Mouse (Mus musculus) layer of hippocampus, postnatal 36 days (tissue): ENCODE results near the gene Snrnp40. TPM values are rescaled to one million over a fixed set of nuclear protein-coding genes. Genes with fewer than 3 reads are reported as not detected.

Source experiments
- DNase-seq, 2 experiments: peaks; one replicate each; pipeline ENCODE4 v3.0.0; 2022
- total RNA-seq, 2 experiments: library from RNA; stranded (reverse); gene quantifications; 2 replicates each; pipeline ENCODE4 v1.2.3; 2021

Gene Snrnp40
- total RNA-seq, result 10 to 100 TPM; 31.9 to 32.8 TPM

DNA sequence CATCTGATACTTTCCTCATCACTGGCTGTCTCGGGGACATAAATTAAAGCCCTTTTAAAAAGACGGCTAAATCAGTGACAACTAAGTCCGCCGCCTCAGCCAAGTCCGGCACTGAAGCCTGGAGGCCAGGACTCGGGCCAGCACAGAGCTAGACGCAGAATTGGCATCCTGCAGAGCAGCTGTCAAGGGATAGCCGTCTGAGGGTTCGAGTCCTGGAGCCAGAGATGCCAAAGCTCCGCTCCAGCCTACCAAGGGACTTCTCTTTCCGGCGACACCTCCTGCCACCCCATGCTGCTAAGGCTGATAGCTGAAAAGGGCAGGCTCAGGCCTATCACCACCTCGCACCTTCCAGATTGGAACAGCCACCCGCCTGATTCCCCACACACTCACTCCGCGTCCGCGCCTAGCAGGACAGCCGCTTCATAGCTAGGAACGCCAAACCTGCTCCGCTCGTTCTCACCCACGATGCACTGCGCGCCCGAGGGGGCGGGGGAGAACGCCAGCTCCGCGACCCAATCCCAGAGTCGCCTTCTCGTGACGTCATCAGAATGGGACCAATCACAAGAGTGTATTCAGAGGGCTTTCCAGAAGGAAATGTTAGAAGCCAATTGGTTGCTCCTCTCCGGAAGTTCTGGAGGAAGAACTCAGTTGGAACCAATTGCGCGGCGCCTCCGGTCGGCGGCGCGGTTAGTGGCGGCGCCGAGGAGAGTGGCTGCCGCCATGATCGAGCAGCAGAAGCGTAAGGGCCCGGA is at the start of gene Snrnp40, which contains the start of gene Zcchc17:
Gene Snrnp40 (plus strand): TSS at position 647 of the 752 bp plus-strand sequence.
Gene Zcchc17 (minus strand): TSS at position 458 of the 752 bp plus-strand sequence.
- peak; percentile 98 for DNase-seq

DNA sequence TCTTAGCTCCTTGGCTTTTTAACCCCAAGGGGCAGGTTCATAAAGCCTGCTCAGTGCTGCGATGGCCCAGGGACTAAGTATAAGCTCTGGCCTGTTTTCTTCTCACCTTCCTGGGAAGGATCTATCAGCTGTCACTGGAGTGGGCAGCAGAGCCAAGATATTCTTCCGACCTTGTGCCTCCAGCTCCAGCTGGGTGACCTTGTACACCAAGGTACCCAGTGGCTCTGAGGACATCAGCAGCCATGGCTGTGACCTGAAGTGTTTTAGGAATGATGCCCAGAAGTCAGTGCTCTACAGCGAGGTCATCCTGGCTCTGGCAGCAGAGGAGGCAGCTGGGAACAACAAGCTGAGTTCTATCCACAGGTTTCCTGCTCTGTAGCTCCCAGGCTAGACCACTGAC is 47.4 kb upstream of the Snrnp40 start:
- DNase-seq, result no peak

DNA sequence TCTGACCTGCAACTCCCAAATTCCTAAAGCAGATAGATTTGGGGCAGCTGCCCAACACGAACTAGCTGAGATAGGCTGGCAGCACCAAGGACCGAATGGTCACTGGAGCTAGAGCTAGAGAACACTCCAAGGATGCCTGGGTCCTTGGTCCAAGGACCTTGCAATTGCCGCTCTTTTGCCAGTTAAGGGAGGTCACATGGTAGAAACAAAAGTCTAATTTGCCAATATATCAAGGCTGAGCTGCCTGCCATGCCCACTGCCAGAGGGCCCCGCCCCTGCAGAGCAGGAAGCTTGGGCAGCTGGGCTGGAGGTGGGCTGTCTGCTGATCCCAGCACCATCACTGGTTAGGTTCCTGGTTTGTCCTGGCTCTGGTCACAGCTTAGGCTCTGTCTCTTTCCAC is 46.4 kb upstream of the Snrnp40 start:
- no peak for DNase-seq

DNA sequence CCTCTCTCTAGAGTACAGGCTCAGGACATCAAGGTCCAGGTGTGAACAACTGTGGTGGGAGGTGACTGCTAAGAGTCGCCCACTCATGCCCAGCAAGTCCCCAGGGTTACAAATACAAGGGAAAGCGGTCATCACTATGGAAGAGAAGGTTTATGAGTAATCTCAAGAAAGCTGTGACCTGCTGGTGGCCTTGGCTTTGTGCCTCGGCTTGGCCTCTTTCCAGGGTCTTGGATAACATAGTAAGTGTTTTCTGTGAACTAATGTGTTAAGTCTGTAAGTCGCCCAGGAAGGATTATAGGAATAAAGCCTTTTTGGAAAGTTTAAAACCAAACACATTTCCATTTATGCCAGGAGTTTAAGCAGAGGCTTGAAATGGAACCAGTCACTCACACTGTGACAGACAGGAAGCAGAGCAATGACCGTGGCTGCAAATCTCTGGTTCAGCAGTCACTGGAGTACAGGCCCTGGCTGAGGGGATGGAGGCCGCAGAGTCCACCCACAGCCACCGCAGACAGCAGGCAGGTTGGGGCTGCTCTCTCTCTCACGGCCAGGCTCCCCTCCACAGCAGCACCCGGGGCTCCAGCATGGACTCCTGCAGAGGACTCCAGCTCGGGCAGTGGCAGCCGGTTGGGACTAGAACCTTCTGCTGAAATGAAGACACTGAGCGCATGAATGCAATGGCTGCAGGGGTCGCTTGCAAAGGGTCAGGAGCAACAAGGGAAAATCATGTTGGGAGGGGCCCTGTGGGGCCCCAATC is 44.0 kb upstream of the Snrnp40 start:
- DNase-seq, result no peak

DNA sequence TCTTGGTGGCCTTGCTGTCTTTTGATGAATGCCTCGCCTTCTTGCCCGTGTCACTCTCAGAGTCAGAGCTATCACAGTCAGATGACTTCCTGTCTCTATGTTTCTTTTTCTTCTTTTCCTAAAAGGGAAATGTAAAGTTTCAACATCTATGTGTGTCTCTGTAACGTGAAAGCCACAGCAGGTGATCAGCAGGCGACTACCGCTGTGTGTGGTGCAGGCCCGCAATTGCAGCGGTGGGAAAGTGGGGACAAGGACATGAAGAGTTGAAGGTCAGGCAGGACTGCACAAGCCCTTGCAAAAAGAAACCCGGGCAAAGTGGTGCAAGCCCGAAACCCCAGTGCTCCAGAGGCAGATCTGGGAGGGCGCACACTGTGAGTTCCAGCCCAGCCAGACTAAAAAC is 43.2 kb upstream of the Snrnp40 start:
- no peak for DNase-seq

DNA sequence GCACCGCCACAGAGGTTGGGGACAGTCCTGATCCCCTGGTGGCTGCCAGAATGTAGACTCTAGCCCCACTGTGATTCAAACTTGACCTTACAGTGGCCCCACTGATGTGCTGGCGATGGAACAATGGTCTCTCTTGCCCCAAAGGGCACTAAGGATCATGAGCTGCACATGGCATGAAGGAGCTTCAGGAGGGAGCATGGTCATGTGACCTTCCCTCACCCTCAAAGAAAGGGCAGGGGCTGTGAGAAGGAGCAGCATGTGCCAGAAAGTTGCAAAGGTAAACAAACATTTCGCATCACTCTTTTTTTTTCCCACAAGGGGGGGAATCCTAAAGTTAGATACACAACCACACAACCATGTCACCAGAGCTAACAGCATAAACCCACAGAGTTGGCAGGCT is 41.8 kb upstream of the Snrnp40 start:
- DNase-seq, result no peak

DNA sequence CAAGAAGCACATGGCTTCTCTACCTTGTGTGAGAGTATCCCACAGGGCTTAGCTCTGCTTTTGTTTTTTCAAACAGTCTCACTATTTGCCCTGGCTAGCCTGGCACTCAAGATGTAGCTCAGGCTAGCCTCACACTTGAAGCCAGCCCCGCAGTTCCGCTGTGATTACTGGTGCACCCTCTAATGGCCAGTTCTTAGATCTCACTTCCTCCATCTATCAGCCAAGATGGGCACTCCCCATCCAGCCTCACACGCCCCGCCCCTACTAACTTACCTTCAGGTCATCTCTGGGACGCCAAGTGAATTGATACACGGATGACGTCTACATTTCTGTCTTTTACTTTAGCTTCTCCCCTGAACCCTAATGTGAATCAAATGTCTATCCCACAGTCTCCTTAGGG is 40.4 kb upstream of the Snrnp40 start:
- no peak for DNase-seq

DNA sequence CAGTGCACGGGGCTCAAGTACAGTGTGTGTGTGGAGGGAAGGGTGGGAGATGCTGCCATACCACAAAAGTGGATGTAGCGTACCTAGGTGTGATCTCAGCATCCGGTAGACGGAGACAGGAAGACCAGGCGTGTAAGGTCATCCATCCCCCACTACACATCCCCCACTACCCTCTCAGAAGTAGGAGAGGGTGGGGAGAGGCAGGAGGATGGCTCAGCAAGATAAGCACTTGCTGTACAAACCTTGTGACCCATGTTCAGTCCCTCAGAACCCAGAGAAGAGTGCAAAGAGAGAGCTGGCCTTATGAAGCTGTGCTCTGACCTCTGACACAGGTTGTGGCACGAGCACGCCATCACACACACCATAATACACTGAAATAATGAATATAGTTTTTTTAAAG is 38.3 kb upstream of the Snrnp40 start:
- no peak for DNase-seq

DNA sequence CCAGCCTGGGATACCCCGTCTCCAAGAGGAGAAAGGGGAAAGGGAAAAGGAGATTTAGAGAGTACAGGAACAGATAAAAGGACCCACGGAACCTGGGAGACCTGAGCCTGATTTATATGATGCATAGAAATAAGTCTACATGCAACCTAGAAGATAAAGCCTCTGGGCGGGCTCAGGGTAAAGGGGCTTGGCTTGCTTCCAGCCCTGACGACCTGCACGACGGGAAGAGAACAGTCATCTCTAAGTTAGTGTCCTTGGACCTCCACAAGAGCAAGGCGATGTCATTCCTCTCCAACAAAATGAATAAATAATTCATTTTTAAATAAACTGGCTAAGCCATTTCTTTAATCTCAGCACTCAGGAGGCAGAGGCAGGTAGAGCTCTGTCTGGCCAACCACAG is 37.4 kb upstream of the Snrnp40 start:
- no peak for DNase-seq

DNA sequence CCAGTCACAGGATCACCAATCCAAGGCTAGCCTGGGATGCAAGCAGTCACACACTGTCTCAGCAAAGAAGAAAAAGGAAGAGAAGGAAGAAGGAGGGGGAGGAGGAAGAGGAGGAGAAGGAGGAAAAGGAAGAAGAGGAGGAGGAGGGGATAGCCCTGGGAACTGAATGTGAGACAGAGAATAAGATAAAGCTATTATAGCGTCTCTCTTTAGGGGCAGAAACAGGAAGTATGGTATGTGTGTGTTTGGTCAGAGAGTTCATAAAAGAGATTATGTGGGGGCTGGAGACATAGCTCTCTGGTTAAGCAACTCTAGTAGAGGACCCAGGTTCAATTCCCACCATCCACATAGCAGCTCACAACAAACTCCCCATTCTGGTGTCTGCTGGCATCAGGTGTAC is 36.8 kb upstream of the Snrnp40 start:
- DNase-seq, result no peak

DNA sequence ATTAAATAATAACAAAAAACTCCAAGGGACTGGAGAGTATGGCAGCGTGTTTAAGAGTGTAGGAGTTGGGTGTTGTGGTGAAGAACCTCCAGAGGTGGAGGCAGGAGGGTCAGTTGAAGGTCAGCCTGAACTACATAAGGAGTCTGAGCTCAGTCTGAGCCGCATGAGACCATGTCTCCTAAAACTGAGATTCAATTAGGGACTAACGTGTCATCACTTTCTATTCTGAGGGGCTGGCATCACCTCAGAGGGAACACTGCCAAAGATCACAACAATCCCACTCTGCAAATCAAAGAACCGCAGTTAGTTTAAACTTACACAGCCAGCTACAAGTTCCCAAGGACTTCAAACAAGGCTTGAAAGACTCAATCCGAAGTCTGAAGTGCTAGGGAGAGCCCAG is 36.3 kb upstream of the Snrnp40 start:
- no peak for DNase-seq

DNA sequence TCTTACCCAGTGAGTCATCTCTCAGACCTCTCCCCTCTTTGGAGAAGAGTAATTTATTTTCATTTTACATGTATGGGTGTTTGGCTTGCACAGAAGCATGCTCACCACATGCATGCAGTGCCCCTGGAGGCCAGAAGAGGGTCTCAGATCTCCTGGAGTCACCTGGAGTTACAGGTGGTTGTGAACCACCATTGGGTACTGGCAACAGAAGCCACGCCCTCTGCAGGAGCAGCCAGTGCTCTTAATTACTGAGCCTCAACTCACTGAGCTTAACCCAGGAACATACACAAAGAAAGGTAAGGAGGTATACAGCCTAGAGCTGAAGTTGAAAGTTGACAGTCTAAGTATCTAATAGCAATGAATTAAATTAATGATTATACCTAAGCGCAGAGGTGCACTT is 34.5 kb upstream of the Snrnp40 start:
- no peak for DNase-seq

DNA sequence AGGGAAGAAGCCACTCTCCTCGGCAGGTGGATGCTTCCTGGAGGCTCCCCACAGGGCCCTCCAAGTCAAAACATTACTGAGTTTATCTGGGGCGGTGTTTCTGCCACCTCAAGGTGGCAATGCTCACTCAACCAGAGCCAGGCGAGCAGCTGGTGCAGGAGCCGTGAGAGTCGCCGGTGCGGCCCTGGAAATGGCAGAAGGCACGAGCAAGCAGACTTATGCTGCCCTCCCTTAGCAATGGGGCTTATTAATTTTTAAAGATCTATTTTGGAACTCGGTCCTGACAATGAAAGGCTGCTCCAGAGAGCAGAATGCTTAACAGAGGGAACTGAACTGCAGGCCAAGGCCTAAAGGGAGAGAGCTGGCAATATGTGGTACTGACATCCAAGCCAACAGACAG is 32.6 kb upstream of the Snrnp40 start:
- DNase-seq, result no peak

DNA sequence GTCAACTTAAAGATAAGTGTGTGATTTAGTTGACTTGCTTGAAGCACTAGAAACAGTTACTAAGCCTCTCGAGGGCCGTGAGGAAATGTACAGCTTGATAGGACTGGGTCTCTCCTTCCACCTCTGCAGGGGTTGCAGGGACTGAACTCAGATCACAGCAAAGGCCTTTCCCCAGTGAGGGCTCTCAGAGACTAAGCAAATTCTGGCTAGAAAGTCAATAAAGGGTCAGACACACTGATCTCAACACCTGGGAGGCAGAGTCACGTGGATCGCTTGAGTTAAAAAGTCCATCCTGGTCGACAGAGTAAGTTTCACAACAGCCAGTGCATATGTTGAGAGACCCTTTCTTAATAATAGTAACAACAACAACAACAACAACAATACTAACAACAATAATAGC is 24.1 kb upstream of the Snrnp40 start:
- no peak for DNase-seq

DNA sequence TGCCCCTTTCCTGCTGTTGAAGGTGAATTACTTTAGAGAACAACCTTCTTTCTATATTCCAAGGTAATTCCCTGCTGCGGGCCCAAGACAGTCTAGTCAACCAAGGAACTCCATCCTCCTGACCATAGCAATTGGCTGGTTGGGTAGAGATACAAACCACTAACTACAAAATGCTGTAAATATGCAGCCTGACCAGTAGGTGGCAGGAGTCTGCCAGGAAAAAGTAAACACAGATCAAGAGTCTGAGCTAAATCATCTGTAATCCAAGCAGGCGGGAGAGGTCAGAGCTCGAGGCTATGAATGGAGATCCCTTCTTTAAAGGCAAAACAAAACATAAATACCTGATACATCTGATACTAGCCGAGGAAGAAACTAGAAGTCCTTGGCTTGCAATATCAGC is 18.2 kb upstream of the Snrnp40 start:
- peak in 1 of 2 experiments; percentile 38 for DNase-seq

DNA sequence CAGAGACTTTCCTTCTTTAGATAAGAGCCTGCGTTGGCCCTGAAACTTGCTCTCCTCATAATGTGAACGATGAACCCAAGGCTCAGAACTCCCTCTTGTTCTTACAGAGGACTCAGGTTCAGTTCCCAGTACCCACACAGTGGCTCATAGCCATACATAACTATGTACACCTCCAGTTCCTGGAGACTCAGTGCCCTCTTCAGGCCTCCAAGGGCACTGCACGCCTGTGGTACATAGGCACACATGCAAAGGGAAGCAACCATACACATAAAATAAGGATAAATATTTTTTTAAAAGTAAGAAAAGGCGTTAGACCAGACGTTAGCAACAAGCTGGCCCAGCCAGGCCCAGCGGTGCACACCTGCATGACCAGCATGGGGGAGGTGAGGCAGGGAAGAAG is 10.3 kb upstream of the Snrnp40 start:
- no peak for DNase-seq

DNA sequence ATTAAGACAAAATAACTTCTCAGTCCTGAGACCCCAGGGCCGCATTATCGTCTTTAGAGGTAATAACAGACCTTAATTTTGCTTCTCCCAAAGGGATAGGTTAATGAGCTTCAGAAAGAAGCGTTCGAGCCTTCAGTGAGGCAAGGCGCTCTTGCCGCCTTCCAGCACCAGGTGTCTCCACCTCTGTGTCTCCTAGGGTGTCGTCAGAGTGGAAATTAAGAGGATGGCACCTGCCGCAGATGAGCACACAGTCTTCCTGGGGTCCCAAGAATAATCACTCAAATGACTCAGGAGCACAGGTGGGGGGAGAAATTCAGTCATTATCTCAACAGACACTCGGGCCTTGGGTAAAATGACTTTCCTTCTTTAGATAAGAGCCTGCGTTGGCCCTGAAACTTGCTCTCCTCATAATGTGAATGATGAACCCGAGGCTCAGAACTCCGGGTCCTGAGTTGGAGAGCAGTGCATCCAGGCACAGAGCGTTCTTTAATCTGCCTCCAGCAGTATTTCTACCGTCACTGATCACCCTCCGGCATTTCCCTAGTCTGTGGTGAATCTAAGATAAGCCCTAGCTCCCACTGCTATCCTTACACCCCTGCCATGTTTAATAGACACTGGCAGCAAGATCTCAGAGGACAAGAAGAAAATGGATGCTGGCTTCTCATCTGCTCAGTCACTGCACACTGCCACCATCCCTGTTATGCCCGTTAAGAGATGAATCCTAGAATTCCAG is 9.1 kb upstream of the Snrnp40 start:
- no peak for DNase-seq

DNA sequence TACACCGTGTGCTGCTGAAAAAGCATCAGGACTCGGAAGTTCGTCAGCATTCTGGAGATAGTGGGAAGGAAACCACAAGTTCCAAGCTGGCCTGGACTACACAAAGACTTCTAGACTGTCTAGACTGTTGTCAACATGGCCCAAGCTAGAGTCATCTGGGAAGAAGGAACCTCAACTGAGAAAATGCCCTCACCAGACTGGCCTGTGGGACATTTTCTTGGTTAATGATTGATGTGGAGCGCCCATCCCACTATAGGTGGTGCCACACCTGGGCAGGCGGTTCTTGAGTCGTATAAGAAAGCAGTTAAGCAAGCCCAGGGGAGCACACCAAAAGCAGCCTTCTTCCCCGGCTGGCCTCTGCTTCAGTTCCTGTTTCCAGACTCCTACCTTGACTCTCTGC is 7.3 kb upstream of the Snrnp40 start:
- DNase-seq, result no peak

DNA sequence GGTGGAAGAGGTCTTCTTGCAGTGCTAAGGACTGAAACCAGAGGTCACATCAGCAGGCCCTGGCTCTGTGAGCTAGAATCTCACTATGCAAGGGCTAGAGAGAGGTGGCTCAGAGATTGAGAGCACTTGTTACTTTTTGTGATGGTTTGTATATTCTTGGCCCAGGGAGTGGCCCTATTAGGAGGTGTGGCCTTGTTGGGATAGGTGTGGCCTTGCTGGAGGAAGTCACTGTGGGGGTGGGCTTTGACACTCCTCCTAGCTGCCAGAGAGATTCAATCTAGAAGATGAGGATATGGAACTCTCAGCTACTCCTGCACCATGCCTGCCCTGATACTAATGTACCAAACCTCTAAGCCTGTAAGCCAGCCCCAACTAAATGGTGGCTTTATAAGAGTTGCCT is 2.0 kb upstream of the Snrnp40 start:
- DNase-seq, result no peak

DNA sequence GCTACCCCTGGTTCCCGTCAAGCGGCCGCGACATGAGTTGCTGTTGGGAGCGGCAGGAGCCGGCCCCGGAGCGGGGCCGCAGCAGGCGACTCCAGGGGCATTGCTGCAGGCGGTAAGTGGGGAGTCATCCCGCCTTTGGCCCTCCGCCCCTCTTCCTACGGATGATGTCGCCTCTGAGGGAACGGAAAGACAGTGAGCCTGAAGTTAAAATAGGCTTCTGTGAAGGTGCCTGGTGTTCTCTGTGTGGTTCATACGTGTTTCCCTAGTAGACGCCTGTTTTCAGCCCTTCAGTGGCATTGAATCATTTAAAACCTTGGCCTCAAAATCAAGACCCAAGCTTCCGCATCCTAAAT is 282 bp downstream of the Snrnp40 start:
- DNase-seq, result no peak

DNA sequence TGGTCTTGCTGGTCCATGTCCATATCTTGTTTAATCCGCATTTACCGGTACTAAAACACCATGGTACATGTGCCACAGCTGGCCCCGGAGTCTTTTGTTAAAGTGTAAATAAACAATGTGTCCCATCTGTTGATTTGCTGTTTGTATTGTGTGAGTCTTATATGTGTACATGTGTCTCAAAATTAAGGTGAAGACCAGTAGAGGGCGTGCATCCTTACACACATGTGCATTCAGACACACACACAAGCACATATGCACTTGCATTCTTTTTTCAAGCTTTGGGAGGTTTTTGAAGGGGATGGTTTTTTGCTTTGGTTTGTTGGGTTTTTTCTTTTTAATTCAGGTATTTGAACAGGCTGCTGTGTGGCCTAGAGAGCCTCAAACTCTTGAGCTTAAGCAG is 16.7 kb downstream of the Snrnp40 start:
- no peak for DNase-seq

DNA sequence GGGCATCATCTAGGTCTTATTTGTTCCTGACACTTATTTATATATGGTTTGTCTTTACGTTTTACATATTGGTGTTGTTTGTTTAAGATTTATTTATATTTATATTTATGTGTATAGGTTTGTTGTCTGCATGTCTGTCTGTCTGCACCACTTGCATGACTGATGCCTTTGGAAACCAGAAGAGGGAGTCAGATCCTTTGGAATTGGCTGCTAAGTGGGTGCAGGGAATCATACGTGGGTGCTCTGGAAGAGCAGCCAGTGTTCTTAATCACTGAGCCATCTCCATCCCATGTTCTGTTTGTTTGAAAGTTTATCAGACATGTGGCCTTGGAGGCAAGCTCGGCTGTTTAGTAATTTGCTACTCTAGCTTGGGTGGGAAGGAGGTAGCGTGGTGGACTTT is 17.6 kb downstream of the Snrnp40 start:
- no peak for DNase-seq

DNA sequence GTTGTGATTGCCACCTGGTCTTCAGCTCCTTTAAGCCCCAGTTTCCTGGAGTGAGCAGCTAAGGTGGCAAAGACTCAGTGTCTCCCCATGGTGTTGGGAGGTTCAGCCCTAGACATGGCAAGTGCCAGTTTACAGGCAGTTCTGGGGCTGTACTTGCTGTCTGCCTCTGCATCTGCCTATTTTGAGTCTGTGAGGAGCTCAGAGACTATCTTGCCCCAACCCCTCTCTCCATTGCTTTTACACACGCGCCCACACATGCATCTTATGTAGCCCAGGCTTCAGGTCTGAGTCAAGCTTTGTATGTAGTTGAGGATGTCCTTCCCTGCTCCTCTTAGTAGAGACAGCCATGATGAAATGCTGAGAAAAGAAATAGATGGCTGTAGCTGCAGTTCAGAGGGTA is 19.2 kb downstream of the Snrnp40 start:
- DNase-seq, result no peak

DNA sequence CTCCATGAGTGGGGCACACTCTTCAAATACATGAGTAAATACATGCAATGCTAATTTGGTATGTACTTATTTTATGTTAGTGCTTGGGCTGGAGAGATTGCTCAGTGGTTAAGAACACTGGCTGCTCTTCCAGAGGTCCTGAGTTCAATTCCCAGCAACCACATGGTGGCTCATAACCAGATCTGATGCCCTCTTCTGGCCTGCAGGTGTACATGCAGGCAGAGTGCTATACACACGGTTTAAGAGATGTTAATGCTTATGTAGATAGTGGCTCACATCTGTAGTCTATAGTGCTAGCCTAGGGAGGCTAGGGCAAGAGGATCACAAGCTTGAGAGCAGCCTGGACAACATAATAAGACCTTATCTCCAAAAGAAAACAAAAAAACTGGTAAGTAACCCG is 20.5 kb downstream of the Snrnp40 start:
- no peak for DNase-seq
